Mouse (Mus musculus): ENCODE measurements around the gene Naa15.

DNA sequence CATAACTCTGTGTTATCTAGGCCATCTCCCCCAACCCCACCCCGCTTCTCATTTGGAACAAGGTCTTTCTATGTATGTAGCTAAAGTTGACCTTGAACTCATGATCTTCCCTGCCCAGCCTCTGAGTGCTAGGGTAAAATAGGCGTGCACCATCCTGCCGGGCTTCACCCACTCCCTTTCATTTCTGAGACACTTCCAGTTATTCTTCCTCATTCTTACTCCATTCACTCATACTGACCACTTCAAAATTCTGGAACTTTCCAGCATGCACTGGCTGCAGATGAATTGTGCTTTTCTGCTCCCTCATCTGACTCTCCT is 27.9 kb upstream of the Naa15 start:
- no peak for TF ChIP-seq CTCF (IDR thresholded peaks at IDR 0.05; ENCODE audit: low read depth)
- no peak for TF ChIP-seq EP300 (IDR thresholded peaks at IDR 0.05; ENCODE audit: low read depth)

Data from heart, postnatal 0 days (tissue).